Mouse (Mus musculus): Measurements from ENCODE around the gene Scamp1. TPM values are rescaled to one million over a fixed set of nuclear protein-coding genes. Genes with fewer than 3 reads are reported as not detected.

Gene Scamp1
- polyA plus RNA-seq, 1 experiment from 2014 or later, result 39.7 TPM

DNA sequence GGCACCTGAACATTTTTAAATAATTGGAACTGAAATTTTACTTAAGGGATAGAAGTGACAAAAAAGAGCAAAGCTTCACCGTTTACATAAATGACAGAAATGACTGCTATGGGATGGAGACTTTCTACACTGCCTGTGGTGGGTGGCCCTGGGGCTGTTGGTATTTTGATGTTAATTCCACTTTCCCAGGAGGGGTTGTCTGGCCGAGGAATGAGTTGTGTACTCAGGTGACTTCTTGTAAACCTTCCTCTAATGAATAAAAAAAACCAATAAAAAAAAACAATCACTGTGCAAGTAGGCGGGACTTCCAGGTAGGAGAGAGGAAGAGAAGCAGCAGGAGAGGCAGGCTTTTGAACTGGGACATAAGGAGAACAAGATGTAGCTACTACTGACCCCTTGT, 20.4 kb downstream of the Scamp1 start:
- Histone ChIP-seq H3K27ac (ENCODE audit: low read depth, low read length) (no peak overlapping the region), H3K4me2 (ENCODE audit: low read depth, low read length, severe bottlenecking) (no peak overlapping the region), H3K4me3 (ENCODE audit: low read depth, low read length) (no peak overlapping the region), H3K9me3 (ENCODE audit: control insufficient read depth, low read length) (no peaks in the 10 kb centered on the region), H3K36me3 (ENCODE audit: control insufficient read depth, insufficient read depth, low read length) (no peaks in the 10 kb centered on the region), H3K4me1 (replicated peaks; ENCODE audit: control insufficient read depth, insufficient read depth, low read length) (no peaks in the 10 kb centered on the region), H3K9ac (ENCODE audit: low read length) (no peak overlapping the region), H3K27me3 (ENCODE audit: control insufficient read depth, insufficient read depth, low read length) (no peaks in the 10 kb centered on the region)
- ATAC-seq (replicated peaks; ENCODE audit: low FRiP score) (no peak), DNase-seq (ENCODE audit: low spot score) (no peak)
- 83% methylated on average over 3 of the region's 3 CpGs for WGBS

- no peaks in the 10 kb centered on the region for H3K4me1 ChIP-seq (replicated peaks; ENCODE audit: control insufficient read depth, insufficient read depth, low read length)
Observed at GRCm38 (mm10) chr13:94263943-94264342, 21.7 kb downstream of the Scamp1 start.

GRCm38 (mm10) chr13:94262551-94262950, 23.1 kb downstream of the Scamp1 start:
- no peak overlapping the region for H3K9ac ChIP-seq (ENCODE audit: low read length)
- no peak overlapping the region for H3K4me3 ChIP-seq (ENCODE audit: low read depth, low read length)
- 85% methylated on average over 4 of the region's 4 CpGs for WGBS
- H3K4me1 ChIP-seq (replicated peaks; ENCODE audit: control insufficient read depth, insufficient read depth, low read length), result no peaks in the 10 kb centered on the region
- H3K27me3 ChIP-seq (ENCODE audit: control insufficient read depth, insufficient read depth, low read length), result no peaks in the 10 kb centered on the region
- no peaks in the 10 kb centered on the region for H3K36me3 ChIP-seq (ENCODE audit: control insufficient read depth, insufficient read depth, low read length)
- DNase-seq (ENCODE audit: low spot score) (no peak), ATAC-seq (replicated peaks; ENCODE audit: low FRiP score) (no peak)
- H3K9me3 ChIP-seq (ENCODE audit: control insufficient read depth, low read length), result no peaks in the 10 kb centered on the region
- H3K27ac ChIP-seq (ENCODE audit: low read depth, low read length), result no peak overlapping the region
- H3K4me2 ChIP-seq (ENCODE audit: low read depth, low read length, severe bottlenecking), result no peak overlapping the region

More at GRCm38 (mm10) chr13:94263943-94264342, 21.7 kb downstream of the Scamp1 start:
- DNase-seq (ENCODE audit: low spot score) (no peak), ATAC-seq (replicated peaks; ENCODE audit: low FRiP score) (no peak)
- Histone ChIP-seq H3K27ac (ENCODE audit: low read depth, low read length) (no peak overlapping the region), H3K9ac (ENCODE audit: low read length) (no peak overlapping the region), H3K9me3 (ENCODE audit: control insufficient read depth, low read length) (no peaks in the 10 kb centered on the region), H3K4me3 (ENCODE audit: low read depth, low read length) (no peak overlapping the region), H3K4me2 (ENCODE audit: low read depth, low read length, severe bottlenecking) (no peak overlapping the region), H3K27me3 (ENCODE audit: control insufficient read depth, insufficient read depth, low read length) (no peaks in the 10 kb centered on the region), H3K36me3 (ENCODE audit: control insufficient read depth, insufficient read depth, low read length) (no peaks in the 10 kb centered on the region)
- 88% methylated on average over 5 of the region's 5 CpGs for WGBS

DNA sequence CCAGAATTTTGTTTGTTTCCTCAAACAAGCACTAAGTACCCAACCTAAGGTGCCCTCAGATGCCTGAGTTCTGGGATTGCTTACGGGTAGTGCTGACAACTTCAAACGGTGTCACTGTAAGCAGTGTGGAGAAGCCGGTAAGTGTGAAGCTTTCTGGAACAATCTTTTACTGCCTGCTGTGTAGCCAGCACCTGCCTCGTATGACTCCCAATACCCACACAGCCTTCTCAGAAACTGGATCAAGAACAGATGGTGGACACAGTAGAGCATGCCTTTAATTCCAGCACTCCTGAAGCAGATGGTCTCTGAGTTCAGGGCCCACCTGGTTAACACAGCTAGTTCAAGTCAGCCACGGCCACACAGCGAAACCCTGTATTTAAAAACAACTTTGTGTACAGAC, 24.0 kb downstream of the Scamp1 start:
- no peak for DNase-seq (ENCODE audit: low spot score)
- Histone ChIP-seq H3K4me2 (ENCODE audit: low read depth, low read length, severe bottlenecking) (no peak overlapping the region), H3K27me3 (ENCODE audit: control insufficient read depth, insufficient read depth, low read length) (no peaks in the 10 kb centered on the region), H3K9me3 (ENCODE audit: control insufficient read depth, low read length) (no peaks in the 10 kb centered on the region), H3K27ac (ENCODE audit: low read depth, low read length) (no peak overlapping the region), H3K4me3 (ENCODE audit: low read depth, low read length) (no peak overlapping the region), H3K9ac (ENCODE audit: low read length) (no peak overlapping the region), H3K36me3 (ENCODE audit: control insufficient read depth, insufficient read depth, low read length) (no peaks in the 10 kb centered on the region), H3K4me1 (replicated peaks; ENCODE audit: control insufficient read depth, insufficient read depth, low read length) (no peaks in the 10 kb centered on the region)
- ATAC-seq (replicated peaks; ENCODE audit: low FRiP score), result no peak
- 83% methylated on average over 6 of the region's 6 CpGs for WGBS

- DNase-seq (ENCODE audit: low spot score) (no peak), ATAC-seq (replicated peaks; ENCODE audit: low FRiP score) (no peak)
- Histone ChIP-seq H3K27ac (ENCODE audit: low read depth, low read length) (no peak overlapping the region), H3K4me2 (ENCODE audit: low read depth, low read length, severe bottlenecking) (no peak overlapping the region), H3K9ac (ENCODE audit: low read length) (no peak overlapping the region), H3K4me1 (replicated peaks; ENCODE audit: control insufficient read depth, insufficient read depth, low read length) (no peaks in the 10 kb centered on the region), H3K9me3 (ENCODE audit: control insufficient read depth, low read length) (no peaks in the 10 kb centered on the region), H3K4me3 (ENCODE audit: low read depth, low read length) (no peak overlapping the region), H3K36me3 (ENCODE audit: control insufficient read depth, insufficient read depth, low read length) (no peaks in the 10 kb centered on the region), H3K27me3 (ENCODE audit: control insufficient read depth, insufficient read depth, low read length) (no peaks in the 10 kb centered on the region)
- 86% methylated on average over 8 of the region's 8 CpGs for WGBS
Observed at GRCm38 (mm10) chr13:94260961-94261360, 24.7 kb downstream of the Scamp1 start.

DNA sequence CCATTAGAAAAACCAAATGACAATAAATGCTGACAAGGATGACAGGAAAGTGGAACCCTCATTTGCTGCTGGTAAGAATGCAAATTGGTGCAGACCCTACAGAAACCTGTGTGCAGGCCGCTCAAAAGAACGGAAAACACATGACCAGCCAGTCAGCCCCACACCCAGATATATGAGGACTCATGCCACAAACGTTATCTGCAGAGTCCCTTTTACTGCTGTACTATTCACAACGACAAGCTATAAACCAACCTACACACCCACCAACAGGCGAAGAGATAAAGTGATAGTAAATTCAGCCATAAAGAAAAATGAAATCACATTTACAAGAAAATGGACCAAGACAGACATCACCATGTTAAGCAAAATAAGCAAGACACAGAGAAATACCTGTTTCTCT, 26.4 kb downstream of the Scamp1 start:
- DNase-seq (ENCODE audit: low spot score) (no peak), ATAC-seq (replicated peaks; ENCODE audit: low FRiP score) (no peak)
- Histone ChIP-seq H3K4me1 (replicated peaks; ENCODE audit: control insufficient read depth, insufficient read depth, low read length) (no peaks in the 10 kb centered on the region), H3K4me3 (ENCODE audit: low read depth, low read length) (no peak overlapping the region), H3K27ac (ENCODE audit: low read depth, low read length) (no peak overlapping the region), H3K4me2 (ENCODE audit: low read depth, low read length, severe bottlenecking) (no peak overlapping the region), H3K27me3 (ENCODE audit: control insufficient read depth, insufficient read depth, low read length) (no peaks in the 10 kb centered on the region), H3K36me3 (ENCODE audit: control insufficient read depth, insufficient read depth, low read length) (no peaks in the 10 kb centered on the region), H3K9ac (ENCODE audit: low read length) (no peak overlapping the region), H3K9me3 (ENCODE audit: control insufficient read depth, low read length) (no peaks in the 10 kb centered on the region)
- 86% methylated on average over 5 of the region's 5 CpGs for WGBS

GRCm38 (mm10) chr13:94258530-94258929, 27.1 kb downstream of the Scamp1 start:
- no peak for ATAC-seq (replicated peaks; ENCODE audit: low FRiP score)
- WGBS, result 89% methylated on average over 6 of the region's 6 CpGs

GRCm38 (mm10) chr13:94257711-94258110, 27.9 kb downstream of the Scamp1 start:
- no peaks in the 10 kb centered on the region for H3K27me3 ChIP-seq (ENCODE audit: control insufficient read depth, insufficient read depth, low read length)
- no peak overlapping the region for H3K4me2 ChIP-seq (ENCODE audit: low read depth, low read length, severe bottlenecking)
- no peak overlapping the region for H3K9ac ChIP-seq (ENCODE audit: low read length)
- no peak overlapping the region for H3K27ac ChIP-seq (ENCODE audit: low read depth, low read length)
- H3K4me3 ChIP-seq (ENCODE audit: low read depth, low read length), result no peak overlapping the region
- DNase-seq (ENCODE audit: low spot score) (no peak), ATAC-seq (replicated peaks; ENCODE audit: low FRiP score) (no peak)
- H3K36me3 ChIP-seq (ENCODE audit: control insufficient read depth, insufficient read depth, low read length), result no peaks in the 10 kb centered on the region
- WGBS, result 81% methylated on average over 2 of the region's 2 CpGs
- H3K9me3 ChIP-seq (ENCODE audit: control insufficient read depth, low read length), result no peaks in the 10 kb centered on the region
- no peaks in the 10 kb centered on the region for H3K4me1 ChIP-seq (replicated peaks; ENCODE audit: control insufficient read depth, insufficient read depth, low read length)

More at GRCm38 (mm10) chr13:94258530-94258929, 27.1 kb downstream of the Scamp1 start:
- H3K27me3 ChIP-seq (ENCODE audit: control insufficient read depth, insufficient read depth, low read length), result no peaks in the 10 kb centered on the region
- H3K4me3 ChIP-seq (ENCODE audit: low read depth, low read length), result no peak overlapping the region
- no peak overlapping the region for H3K9ac ChIP-seq (ENCODE audit: low read length)
- no peaks in the 10 kb centered on the region for H3K4me1 ChIP-seq (replicated peaks; ENCODE audit: control insufficient read depth, insufficient read depth, low read length)
- no peak for DNase-seq (ENCODE audit: low spot score)
- no peak overlapping the region for H3K27ac ChIP-seq (ENCODE audit: low read depth, low read length)
- no peaks in the 10 kb centered on the region for H3K9me3 ChIP-seq (ENCODE audit: control insufficient read depth, low read length)
- H3K36me3 ChIP-seq (ENCODE audit: control insufficient read depth, insufficient read depth, low read length), result no peaks in the 10 kb centered on the region
- no peak overlapping the region for H3K4me2 ChIP-seq (ENCODE audit: low read depth, low read length, severe bottlenecking)

DNA sequence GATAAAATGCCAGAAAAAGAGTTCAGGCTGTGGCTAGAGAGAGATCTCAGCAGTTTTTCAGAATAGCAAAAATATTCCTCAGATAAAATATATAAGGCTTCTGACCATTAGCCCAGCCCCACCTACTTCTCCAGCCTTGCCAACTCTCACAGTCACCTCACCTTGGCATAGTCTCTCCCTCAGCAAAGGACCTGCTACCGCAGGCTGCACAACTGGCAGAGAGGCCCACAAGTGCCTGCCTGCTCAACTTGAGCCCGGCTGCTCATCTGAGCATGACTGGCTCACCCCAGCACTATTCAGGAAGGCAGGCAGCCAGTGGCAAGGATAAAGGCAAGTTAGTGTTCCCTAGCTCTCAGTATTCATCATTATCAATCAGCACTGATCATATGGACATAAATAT, 30.5 kb downstream of the Scamp1 start:
- Histone ChIP-seq H3K9me3 (ENCODE audit: control insufficient read depth, low read length) (no peaks in the 10 kb centered on the region), H3K27ac (ENCODE audit: low read depth, low read length) (no peak overlapping the region), H3K4me2 (ENCODE audit: low read depth, low read length, severe bottlenecking) (no peak overlapping the region), H3K36me3 (ENCODE audit: control insufficient read depth, insufficient read depth, low read length) (no peaks in the 10 kb centered on the region), H3K4me1 (replicated peaks; ENCODE audit: control insufficient read depth, insufficient read depth, low read length) (no peaks in the 10 kb centered on the region), H3K27me3 (ENCODE audit: control insufficient read depth, insufficient read depth, low read length) (no peaks in the 10 kb centered on the region), H3K4me3 (ENCODE audit: low read depth, low read length) (no peak overlapping the region), H3K9ac (ENCODE audit: low read length) (no peak overlapping the region)
- 95% methylated on average over 2 of the region's 2 CpGs for WGBS
- ATAC-seq (replicated peaks; ENCODE audit: low FRiP score) (no peak), DNase-seq (ENCODE audit: low spot score) (no peak)

Measured in forebrain, embryonic 11.5 days (tissue).